ENCODE assay signal across 19 mouse cellular contexts in the genomic region with DNA sequence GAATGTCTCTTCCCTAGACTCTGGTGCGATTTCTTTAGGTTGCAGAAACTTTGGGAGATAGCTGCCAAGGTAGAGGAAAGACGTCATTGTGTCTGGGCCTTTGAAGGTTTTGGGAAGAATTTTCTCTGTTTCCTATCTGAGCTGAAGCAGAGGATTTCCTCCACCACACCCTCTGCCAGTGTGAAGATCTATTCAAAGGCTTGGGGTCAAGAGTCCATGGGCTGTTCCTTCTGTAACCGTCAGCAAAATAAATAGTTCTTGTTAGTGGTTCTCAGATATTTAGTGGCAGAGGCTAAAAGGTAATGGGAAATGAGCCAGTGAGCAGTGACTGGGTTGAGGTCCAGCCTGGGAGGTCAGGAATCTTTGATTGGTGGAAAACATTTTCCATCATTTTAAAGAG.
DNase-seq lines count a peak whose midpoint lies in the region; ATAC-seq and TF ChIP-seq lines count a peak whose summit lies in the region.
"Had no signal": no experiment of that assay in that cellular context is flagged by ENCODE, and none has a peak within 500 bp of the region (broad histone marks: within the 10 kb centered on the region; RNA-seq: fewer than 3 reads in every experiment).

No protein-coding gene starts in this region.

- TF ChIP-seq CTCF in kidney, adult 2 months (conservative IDR thresholded peaks at IDR 0.05; ENCODE audit: insufficient read depth, insufficient read length, low read depth, low read length), result no peak

- H3K9me3 ChIP-seq in embryonic facial prominence, embryonic 14.5 days (ENCODE audit: control insufficient read depth, low read length), result no peaks in the 10 kb centered on the region
- 0 out of 2 replicates have a peak, but pooled peaks cover 2% of the 10 kb centered on the region for H3K9me3 ChIP-seq in embryonic facial prominence, embryonic 10.5 days
- H3K9me3 ChIP-seq in kidney, embryonic 15.5 days (replicated peaks), result no peaks in the 10 kb centered on the region; the same call in 1 of the 2 replicates
- no peaks in the 10 kb centered on the region for H3K9me3 ChIP-seq in intestine, embryonic 15.5 days
- H3K9me3 ChIP-seq in neural tube, embryonic 15.5 days (replicated peaks), result no peaks in the 10 kb centered on the region
- H3K9me3 ChIP-seq: embryonic facial prominence, embryonic 13.5 days; forebrain, embryonic 10.5 days; neural tube, embryonic 13.5 days had no signal

- WGBS in embryonic facial prominence, embryonic 14.5 days, result 45% methylated on average over 3 of the region's 3 CpGs
- WGBS in embryonic facial prominence, embryonic 10.5 days, result 65% methylated on average over 3 of the region's 3 CpGs
- 37% methylated on average over 3 of the region's 3 CpGs for WGBS in kidney, adult 2 months
- WGBS in kidney, embryonic 15.5 days, result 36% methylated on average over 3 of the region's 3 CpGs
- 34% methylated on average over 3 of the region's 3 CpGs for WGBS in intestine, embryonic 15.5 days
- WGBS in neural tube, embryonic 15.5 days, result 67% methylated on average over 3 of the region's 3 CpGs

- peak; percentile 13 for DNase-seq in embryonic facial prominence, embryonic 14.5 days (ENCODE audit: low spot score)
- no peak for DNase-seq in embryonic facial prominence, embryonic 10.5 days (ENCODE audit: low spot score)
- DNase-seq in kidney, adult 2 months, result peak; percentile 92
- DNase-seq in kidney, adult 9 months, result peak; percentile 89
- no peak for DNase-seq in ovary, adult 18-20 months (ENCODE audit: low spot score)
- DNase-seq: cerebellum, adult 2 months; gastrocnemius, adult 2 months; heart, postnatal 4 days; right cerebral cortex, postnatal 4 days; thymus, postnatal 14 days had no signal

- no peak overlapping the region for H3K27ac ChIP-seq in embryonic facial prominence, embryonic 14.5 days (replicated peaks; ENCODE audit: low read depth, low read length)
- H3K27ac ChIP-seq in embryonic facial prominence, embryonic 10.5 days (replicated peaks), result no peak overlapping the region
- peak overlapping the region; percentile 22; the same call in 1 of the 2 replicates for H3K27ac ChIP-seq in kidney, adult 2 months (ENCODE audit: insufficient read depth, low read depth, low read length)
- H3K27ac ChIP-seq in kidney, embryonic 15.5 days, result no peak overlapping the region
- no peak overlapping the region for H3K27ac ChIP-seq in intestine, embryonic 15.5 days
- H3K27ac ChIP-seq in neural tube, embryonic 15.5 days (replicated peaks), result no peak overlapping the region
- H3K27ac ChIP-seq: embryonic facial prominence, embryonic 13.5 days; forebrain, embryonic 10.5 days; gastrocnemius, adult 2 months; neural tube, embryonic 13.5 days had no signal

- no peak overlapping the region for H3K4me2 ChIP-seq in embryonic facial prominence, embryonic 14.5 days (ENCODE audit: low read depth, low read length)
- H3K4me2 ChIP-seq in kidney, embryonic 15.5 days, result no peak overlapping the region
- no peak overlapping the region for H3K4me2 ChIP-seq in intestine, embryonic 15.5 days (replicated peaks)
- H3K4me2 ChIP-seq in neural tube, embryonic 15.5 days, result no peak overlapping the region
- H3K4me2 ChIP-seq: embryonic facial prominence, embryonic 13.5 days; neural tube, embryonic 13.5 days had no signal

- no peaks in the 10 kb centered on the region for H3K27me3 ChIP-seq in embryonic facial prominence, embryonic 14.5 days (replicated peaks; ENCODE audit: control insufficient read depth, insufficient read depth, low read length)
- no peaks in the 10 kb centered on the region for H3K27me3 ChIP-seq in embryonic facial prominence, embryonic 10.5 days (replicated peaks; ENCODE audit: low read depth, poor library complexity, severe bottlenecking)
- no peaks in the 10 kb centered on the region for H3K27me3 ChIP-seq in kidney, adult 2 months (replicated peaks; ENCODE audit: control insufficient read depth, insufficient read depth, low read length)
- no peaks in the 10 kb centered on the region for H3K27me3 ChIP-seq in kidney, embryonic 15.5 days
- no peaks in the 10 kb centered on the region for H3K27me3 ChIP-seq in intestine, embryonic 15.5 days (replicated peaks)
- H3K27me3 ChIP-seq in neural tube, embryonic 15.5 days (replicated peaks), result no peaks in the 10 kb centered on the region
- H3K27me3 ChIP-seq: embryonic facial prominence, embryonic 13.5 days; neural tube, embryonic 13.5 days had no signal

- no peak overlapping the region for H3K4me3 ChIP-seq in embryonic facial prominence, embryonic 14.5 days (ENCODE audit: low read depth, low read length)
- H3K4me3 ChIP-seq in embryonic facial prominence, embryonic 10.5 days, result no peak overlapping the region
- H3K4me3 ChIP-seq in kidney, adult 2 months (ENCODE audit: insufficient read depth, low read depth, low read length), result no peak overlapping the region
- H3K4me3 ChIP-seq in kidney, embryonic 15.5 days (replicated peaks), result no peak overlapping the region
- no peak overlapping the region for H3K4me3 ChIP-seq in intestine, embryonic 15.5 days (replicated peaks)
- no peak overlapping the region for H3K4me3 ChIP-seq in neural tube, embryonic 15.5 days (replicated peaks)
- H3K4me3 ChIP-seq: embryonic facial prominence, embryonic 13.5 days; forebrain, embryonic 10.5 days; gastrocnemius, adult 2 months; neural tube, embryonic 13.5 days had no signal

- H3K36me3 ChIP-seq in embryonic facial prominence, embryonic 14.5 days (ENCODE audit: control insufficient read depth, insufficient read depth, low read length), result no peaks in the 10 kb centered on the region
- H3K36me3 ChIP-seq in embryonic facial prominence, embryonic 10.5 days (replicated peaks), result no peaks in the 10 kb centered on the region
- no peaks in the 10 kb centered on the region for H3K36me3 ChIP-seq in kidney, adult 2 months (ENCODE audit: control insufficient read depth, insufficient read depth, low read length)
- H3K36me3 ChIP-seq in kidney, embryonic 15.5 days, result no peaks in the 10 kb centered on the region
- no peaks in the 10 kb centered on the region for H3K36me3 ChIP-seq in intestine, embryonic 15.5 days
- no peaks in the 10 kb centered on the region for H3K36me3 ChIP-seq in neural tube, embryonic 15.5 days
- H3K36me3 ChIP-seq: embryonic facial prominence, embryonic 13.5 days; forebrain, embryonic 10.5 days; neural tube, embryonic 13.5 days had no signal

- H3K4me1 ChIP-seq in embryonic facial prominence, embryonic 14.5 days (ENCODE audit: control insufficient read depth, insufficient read depth, low read length), result no peaks in the 10 kb centered on the region
- no peaks in the 10 kb centered on the region for H3K4me1 ChIP-seq in embryonic facial prominence, embryonic 10.5 days
- H3K4me1 ChIP-seq in kidney, adult 2 months (ENCODE audit: control insufficient read depth, insufficient read depth, low read length), result peaks cover 2% of the 10 kb centered on the region; the same call in 1 of the 2 replicates
- no peaks in the 10 kb centered on the region for H3K4me1 ChIP-seq in kidney, embryonic 15.5 days
- no peaks in the 10 kb centered on the region for H3K4me1 ChIP-seq in intestine, embryonic 15.5 days (replicated peaks)
- H3K4me1 ChIP-seq in neural tube, embryonic 15.5 days, result no peaks in the 10 kb centered on the region
- H3K4me1 ChIP-seq: embryonic facial prominence, embryonic 13.5 days; forebrain, embryonic 10.5 days; neural tube, embryonic 13.5 days had no signal

- no peak overlapping the region for H3K9ac ChIP-seq in embryonic facial prominence, embryonic 14.5 days (ENCODE audit: low read depth, low read length)
- no peak overlapping the region for H3K9ac ChIP-seq in kidney, embryonic 15.5 days
- no peak overlapping the region for H3K9ac ChIP-seq in intestine, embryonic 15.5 days
- H3K9ac ChIP-seq in neural tube, embryonic 15.5 days (replicated peaks), result no peak overlapping the region
- H3K9ac ChIP-seq: embryonic facial prominence, embryonic 13.5 days; neural tube, embryonic 13.5 days had no signal

- no peak for ATAC-seq in embryonic facial prominence, embryonic 14.5 days (ENCODE audit: low read depth)
- no peak for ATAC-seq in kidney, embryonic 15.5 days (replicated peaks; ENCODE audit: low FRiP score)
- peak; percentile 63 for ATAC-seq in intestine, embryonic 15.5 days
- ATAC-seq in neural tube, embryonic 15.5 days (ENCODE audit: low FRiP score), result no peak
- ATAC-seq: activated CD4-positive, CD25-positive, alpha-beta regulatory T cell, adult 4 months; hindbrain, embryonic 16.5 days; Patski had no signal

- TF ChIP-seq POLR2A in kidney, adult 2 months (IDR thresholded peaks at IDR 0.05; ENCODE audit: low read depth, low read length), result no peak

Comparison
In these comparisons a context has a peak if more than half of its experiments do, and no peak if none do; other contexts are left out.
1. DNase-seq: peak in embryonic facial prominence, embryonic 14.5 days (single experiment), kidney, adult 2 months (single experiment) and kidney, adult 9 months (single experiment); none in embryonic facial prominence, embryonic 10.5 days (single experiment) and ovary, adult 18-20 months (single experiment).